Mouse (Mus musculus) central nervous system, embryonic 14 days (tissue): Measurements from ENCODE around the gene Pcdh7. TPM values are rescaled to one million over a fixed set of nuclear protein-coding genes. Genes with fewer than 3 reads are reported as not detected.

Experiments
- polyA plus RNA-seq: library from polyadenylated mRNA; depleted of rRNA; stranded (reverse); fragments of >200 nt; gene quantifications from 2 replicates; pipeline ENCODE4 v1.2.3, GENCODE M21; 2012; rRNA removed

Gene Pcdh7
- 13.8 and 16.5 TPM in 2 replicates for polyA plus RNA-seq

GRCm38 (mm10) chr5:57717906-57718875 lies at the start of gene Pcdh7:
TSS of gene Pcdh7 (plus strand) at chr5:57717967.

